Mouse (Mus musculus) thymus, postnatal 0 days (tissue): ENCODE measurements around the gene Pla2g12b. TPM values are rescaled to one million over a fixed set of nuclear protein-coding genes. Genes with fewer than 3 reads are reported as not detected.

Source experiments
- DNase-seq: peaks from one replicate; pipeline ENCODE4 v3.0.0-alpha.2; 2015; ENCODE audit warnings: low spot score
- polyA plus RNA-seq: library from polyadenylated mRNA; unstranded; fragments of >200 nt; fragmentation: Nextera tagmentation; extraction: Ambion mirVana; gene quantifications from 2 replicates; pipeline ENCODE4 v1.2.1, GENCODE M21; 2015

The Pla2g12b gene
- polyA plus RNA-seq, 1 experiment from 2014 or later, result not detected

DNA sequence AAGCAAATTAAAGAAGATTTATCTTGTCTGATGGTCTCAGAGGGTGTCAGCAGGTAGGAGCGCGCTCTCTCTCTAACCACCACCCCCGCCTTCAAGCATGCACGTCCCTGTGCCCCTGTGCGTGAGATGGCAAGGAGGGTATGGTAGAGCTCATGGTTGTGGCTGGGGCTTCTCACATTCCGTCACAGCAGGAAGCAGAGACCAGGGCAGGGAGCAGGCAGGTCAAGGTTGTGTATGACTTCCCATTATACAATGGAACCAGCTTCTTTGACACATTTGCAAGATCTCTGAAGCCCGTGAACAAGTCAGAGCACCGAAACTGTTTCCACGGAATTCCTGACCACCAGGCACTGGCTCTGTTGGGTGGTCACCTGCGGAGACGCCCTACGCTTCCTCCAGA lies 6.8 kb downstream of the Pla2g12b start:
- DNase-seq, result no peak

DNA sequence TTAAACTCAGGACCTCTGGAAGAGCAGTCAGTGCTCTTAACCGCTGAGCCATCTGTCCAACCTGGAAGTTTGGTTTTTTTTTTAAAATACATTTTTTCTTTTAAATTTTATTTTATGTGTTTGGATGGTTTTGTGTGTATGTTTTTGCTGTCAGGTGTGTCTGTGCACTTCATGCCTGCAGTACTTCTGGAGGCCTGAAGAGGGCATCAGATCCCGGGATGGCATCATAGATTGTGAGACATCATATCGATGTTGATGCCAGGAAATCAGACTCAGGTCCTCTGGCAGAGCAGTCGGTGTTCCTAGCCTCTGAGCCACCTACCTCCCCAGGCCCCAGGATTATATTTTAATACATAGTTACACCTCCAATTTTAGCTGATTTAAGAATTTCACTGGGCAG lies 10.3 kb downstream of the Pla2g12b start:
- no peak for DNase-seq

- DNase-seq, result no peak
Observed at GRCm38 (mm10) chr10:59416623-59417022, 13.2 kb downstream of the Pla2g12b start.

- no peak for DNase-seq
Observed at GRCm38 (mm10) chr10:59419516-59419915, 16.1 kb downstream of the Pla2g12b start.

DNA sequence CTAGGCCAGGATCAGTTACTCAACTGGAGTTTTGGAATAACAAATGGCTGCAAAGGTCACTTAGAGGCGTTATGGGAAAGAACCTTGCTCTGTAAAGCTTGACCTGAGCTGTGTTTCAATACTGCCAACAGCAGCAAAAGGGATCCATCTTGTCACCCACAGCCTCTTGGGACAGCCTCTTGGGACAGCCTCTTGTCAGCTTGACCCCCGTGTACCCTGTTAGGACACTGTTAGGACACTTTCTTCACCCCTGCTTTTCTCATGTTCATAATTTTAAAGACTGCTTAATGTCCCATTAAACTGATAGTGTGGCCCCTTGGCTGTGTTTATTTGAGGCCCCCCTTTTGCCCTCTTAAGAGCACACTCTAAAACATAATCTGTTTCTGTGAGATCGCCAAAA lies 21.0 kb downstream of the Pla2g12b start:
- no peak for DNase-seq

- DNase-seq, result no peak
Observed at GRCm38 (mm10) chr10:59425369-59425768, 21.9 kb downstream of the Pla2g12b start.

GRCm38 (mm10) chr10:59426371-59426770 lies 22.9 kb downstream of the Pla2g12b start:
- no peak for DNase-seq

DNA sequence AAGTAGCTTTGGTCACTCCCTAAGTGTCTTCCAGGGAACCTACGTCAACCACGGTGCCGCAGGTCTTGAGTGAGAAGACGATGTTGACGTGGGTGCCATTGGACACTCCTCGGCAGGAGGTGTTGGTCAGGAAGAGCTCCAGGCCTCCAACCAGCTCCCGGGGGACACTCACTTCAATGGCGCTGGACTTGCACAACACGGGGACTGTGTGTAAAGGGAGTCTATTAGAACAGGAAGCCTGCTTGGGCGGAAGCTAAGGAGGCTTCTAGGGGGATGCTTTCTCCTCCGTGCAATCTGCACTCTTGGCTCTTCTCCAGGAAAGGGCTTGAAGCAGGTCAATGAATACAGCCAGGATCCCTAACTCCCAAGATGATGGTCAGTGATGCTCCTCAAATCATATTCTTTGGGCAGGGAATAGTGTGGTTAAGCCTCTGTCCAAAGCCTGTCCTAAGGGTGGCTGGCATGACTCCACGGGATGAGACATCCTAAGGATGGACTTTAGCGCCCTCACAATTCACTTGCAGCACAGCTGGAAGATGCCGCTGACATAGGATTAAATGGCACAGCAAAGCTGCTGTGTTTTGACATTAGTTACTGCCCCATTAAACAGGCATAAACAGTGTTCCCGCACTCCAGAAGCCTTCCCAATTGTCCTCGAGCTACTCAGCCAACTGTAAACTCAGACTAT lies 26.1 kb downstream of the Pla2g12b start:
- DNase-seq, result no peak

GRCm38 (mm10) chr10:59430701-59431218 lies 27.3 kb downstream of the Pla2g12b start:
- no peak for DNase-seq

DNA sequence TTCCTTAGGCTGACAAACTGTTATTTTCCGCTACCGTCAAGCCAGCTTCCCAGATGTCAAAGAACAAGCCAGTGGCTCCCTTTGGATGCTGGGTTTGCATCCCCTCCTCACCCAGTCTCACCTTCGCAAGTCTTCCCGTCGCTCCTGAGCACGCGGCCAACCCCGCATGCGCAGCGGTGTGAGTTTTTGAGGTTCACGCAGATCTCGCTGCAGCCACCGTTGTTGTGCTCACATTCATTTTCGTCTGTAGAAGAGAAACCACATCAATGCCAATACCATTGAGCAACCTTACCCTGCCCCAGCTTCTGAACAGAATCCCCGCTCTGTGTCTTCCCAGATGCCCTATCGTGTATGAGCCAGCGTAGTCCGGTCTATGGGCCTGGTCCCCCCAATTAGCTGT lies 32.3 kb downstream of the Pla2g12b start:
- DNase-seq, result no peak

DNA sequence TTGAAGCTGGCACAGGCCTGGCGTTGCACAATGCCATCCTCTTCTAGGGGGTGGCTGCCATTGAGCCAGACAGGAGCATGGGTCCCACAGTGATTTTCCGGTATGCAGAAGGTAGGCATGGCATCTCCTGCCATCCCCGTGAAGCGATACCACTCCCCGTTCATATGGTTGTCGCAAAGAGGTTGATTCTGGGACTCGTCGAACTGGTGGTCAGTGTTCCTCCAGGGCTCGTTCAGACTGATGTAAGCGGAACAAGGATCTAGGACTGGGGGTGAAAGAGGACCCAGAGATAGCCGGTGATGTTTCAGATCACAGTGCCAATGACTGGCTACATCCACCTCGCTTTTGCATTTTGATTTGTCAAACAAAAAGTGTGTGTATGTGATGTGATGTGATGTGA lies 35.2 kb downstream of the Pla2g12b start:
- DNase-seq, result no peak

DNA sequence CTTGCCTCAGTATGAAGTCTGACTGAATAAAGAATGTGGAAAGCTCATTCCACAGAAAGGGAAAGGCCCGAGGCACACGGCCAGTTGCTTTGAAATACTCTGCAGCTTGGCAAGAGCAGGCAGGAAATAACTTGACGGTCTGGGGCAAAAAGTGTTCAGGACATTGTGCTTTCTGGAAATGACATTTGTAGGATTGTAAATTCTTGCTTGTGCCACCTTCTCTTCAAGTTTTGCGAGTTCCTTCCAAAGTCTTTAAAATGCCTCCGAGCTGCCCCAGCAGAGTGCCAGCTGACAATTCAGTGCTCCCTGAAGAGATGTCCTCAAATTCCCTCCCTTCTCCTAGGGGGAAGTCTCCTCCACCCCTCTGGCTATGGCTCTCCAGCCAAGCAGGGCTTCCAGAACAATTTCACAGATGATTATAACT lies 36.1 kb downstream of the Pla2g12b start:
- DNase-seq, result no peak

DNA sequence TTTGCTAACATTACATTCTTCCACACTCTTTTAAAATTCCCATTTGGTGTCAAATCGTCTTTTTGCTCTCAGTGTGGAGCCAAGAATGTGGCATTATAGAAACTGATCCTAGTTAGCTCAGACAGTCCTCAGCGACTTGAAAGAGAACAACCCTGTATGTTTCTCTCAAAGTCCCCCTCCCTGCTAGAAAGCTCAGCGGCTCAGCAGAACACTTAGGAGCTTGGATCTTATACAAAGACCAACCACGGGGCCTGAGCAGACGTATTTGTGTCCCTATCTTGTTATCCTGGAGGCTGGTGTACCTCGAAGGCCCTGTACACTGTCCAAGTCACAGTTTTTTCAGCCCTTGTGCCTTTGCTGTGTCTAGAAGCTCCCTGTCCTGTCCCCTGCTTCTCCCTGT lies 36.7 kb downstream of the Pla2g12b start:
- DNase-seq, result no peak

- DNase-seq, result no peak
Observed at GRCm38 (mm10) chr10:59441735-59442134, 38.3 kb downstream of the Pla2g12b start, which contains the start of gene Oit3. Gene Oit3 (minus strand): TSS chr10:59441778.

GRCm38 (mm10) chr10:59443212-59443611 lies 39.8 kb downstream of the Pla2g12b start:
- DNase-seq, result no peak

- DNase-seq, result no peak
Observed at GRCm38 (mm10) chr10:59444106-59444505, 40.6 kb downstream of the Pla2g12b start.

DNA sequence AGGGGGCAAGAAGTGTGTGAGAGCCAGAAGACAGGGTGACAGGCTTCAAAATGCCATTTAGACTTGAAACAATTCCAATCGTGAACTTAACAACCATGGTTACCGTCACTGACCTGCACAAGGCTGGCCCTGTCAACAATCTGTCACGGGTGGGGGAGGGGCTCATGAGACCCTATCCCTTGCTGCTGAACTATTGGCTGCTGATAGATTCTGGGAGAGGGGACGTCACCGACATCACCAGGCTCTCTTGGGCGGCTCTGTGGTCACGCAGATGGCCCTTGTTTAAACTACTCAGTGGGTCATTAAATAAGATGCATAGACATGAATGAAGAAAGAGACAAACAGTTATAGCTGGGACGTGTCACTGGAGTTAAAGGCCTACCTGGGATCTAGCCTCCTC lies 41.2 kb downstream of the Pla2g12b start:
- DNase-seq, result no peak

- no peak for DNase-seq
Observed at GRCm38 (mm10) chr10:59446911-59447437, 43.5 kb downstream of the Pla2g12b start.

GRCm38 (mm10) chr10:59447546-59447945 lies 44.1 kb downstream of the Pla2g12b start:
- no peak for DNase-seq

- peak; percentile 25 for DNase-seq
Observed at GRCm38 (mm10) chr10:59451839-59452238, 48.4 kb downstream of the Pla2g12b start.

DNA sequence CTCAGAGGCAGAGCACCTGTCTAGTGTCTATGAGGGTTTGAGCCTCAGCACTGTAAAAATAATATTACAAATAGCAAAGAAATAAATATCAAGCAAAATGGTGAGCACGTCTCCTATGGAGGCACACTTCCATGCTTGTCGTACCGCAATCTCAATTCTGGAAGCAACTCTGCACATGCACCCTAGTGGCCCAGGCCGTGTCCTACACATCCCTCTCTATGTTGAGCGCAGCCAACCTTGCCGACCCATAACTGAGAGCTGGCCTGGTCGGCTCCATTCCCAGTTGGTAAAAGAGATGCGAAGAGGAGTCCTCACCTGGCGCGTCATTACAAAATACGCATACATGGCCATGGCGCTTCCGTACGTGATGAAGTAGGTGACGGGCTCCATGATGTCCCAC lies 51.2 kb downstream of the Pla2g12b start:
- DNase-seq, result no peak

DNA sequence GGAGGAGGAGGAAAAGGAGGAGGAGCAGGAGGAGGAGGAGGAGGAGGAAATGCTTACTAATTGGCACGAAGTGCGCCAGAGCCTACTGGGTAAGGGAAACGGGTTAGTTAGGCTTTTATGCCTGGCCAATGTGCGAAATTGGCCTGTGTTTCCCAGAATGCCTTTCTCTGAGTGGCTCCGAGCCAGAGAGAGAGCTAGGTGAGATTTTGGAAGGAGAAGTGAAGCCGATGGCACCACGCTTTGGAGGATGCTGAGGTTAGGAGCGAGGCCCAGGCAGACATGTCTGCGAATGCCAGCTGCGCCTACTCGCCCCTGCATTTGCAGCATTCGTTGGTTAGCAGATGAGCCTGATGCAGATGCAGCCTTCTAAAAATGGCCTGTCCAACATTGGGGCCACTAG lies 56.3 kb downstream of the Pla2g12b start:
- no peak for DNase-seq

DNA sequence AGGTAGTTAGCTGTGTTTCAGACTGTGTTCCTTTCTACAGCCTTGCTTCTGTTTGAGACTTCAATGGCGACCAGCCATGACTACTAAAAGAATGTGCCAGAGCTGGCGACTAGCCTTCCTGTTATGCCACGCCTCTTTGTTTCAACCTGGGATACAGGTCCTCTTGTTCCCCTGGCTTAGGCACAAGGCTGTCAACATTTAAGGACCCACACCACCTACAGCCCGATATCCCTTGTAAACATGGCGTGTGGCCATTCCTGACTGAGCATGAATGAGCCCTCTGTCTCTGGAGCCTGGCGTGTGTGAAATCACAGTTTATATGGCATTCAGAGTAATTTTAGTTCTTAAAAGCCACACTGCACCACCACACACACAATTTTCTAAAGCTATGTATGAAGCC lies 58.8 kb downstream of the Pla2g12b start:
- no peak for DNase-seq
